Mouse (Mus musculus): ENCODE measurements at regions not wholly inside any gene's neighbourhood (a gene's known extent, or its start where the extent isn't known, plus 50 kb on each side); places are given as distances from the start of the nearest gene placed in this dataset.

GRCm38 (mm10) chr5:119619906-119620305, 50.6 kb upstream of the Tbx3 start:
- no peak for TF ChIP-seq CTCF (IDR thresholded peaks at IDR 0.05; ENCODE audit: control insufficient read depth, insufficient read depth, insufficient read length)
- no peak for TF ChIP-seq MYOG (IDR thresholded peaks at IDR 0.05; ENCODE audit: control insufficient read depth, extremely low read depth, insufficient read length)
